Mouse (Mus musculus) spleen, adult 2 months (tissue): ENCODE results near the gene Pip5k1c. TPM values are rescaled to one million over a fixed set of nuclear protein-coding genes. Genes with fewer than 3 reads are reported as not detected.

Experiments
- DNase-seq, 2 experiments: peaks; one replicate each; pipeline versions ENCODE4 v3.0.0 to v3.0.0-alpha.2; 2012 to 2021; ENCODE audit warnings: low spot score in 2 of 2, low read depth in 1 of 2
- H3K27ac ChIP-seq: fragments of 200-500 bp; 2 replicates; pipeline ENCODE4 v1.5.1; 2012; ENCODE audit warnings: low read length, inconsistent platforms; ENCODE audit not compliant: insufficient read depth
- H3K27me3 ChIP-seq: fragments of 200-500 bp; 2 replicates; pipeline ENCODE4 v1.6.1; 2012; ENCODE audit warnings: mild to moderate bottlenecking, moderate library complexity, low read length, inconsistent platforms; ENCODE audit not compliant: control insufficient read depth, insufficient read depth
- H3K36me3 ChIP-seq: fragments of 200-500 bp; 2 replicates; pipeline ENCODE4 v1.6.1; 2012; ENCODE audit warnings: mild to moderate bottlenecking, low read length, inconsistent platforms; ENCODE audit not compliant: control insufficient read depth, insufficient read depth
- H3K4me1 ChIP-seq: fragments of 200-500 bp; 2 replicates; pipeline ENCODE4 v1.6.1; 2011; ENCODE audit warnings: inconsistent platforms; ENCODE audit not compliant: control insufficient read depth, insufficient read depth, insufficient read length
- H3K4me3 ChIP-seq: fragments of 200-500 bp; 2 replicates; pipeline ENCODE4 v1.5.1; 2011; ENCODE audit warnings: mild to moderate bottlenecking, inconsistent platforms; ENCODE audit not compliant: insufficient read depth, insufficient read length; ENCODE audit errors: extremely low read depth
- CTCF ChIP-seq: fragments of 200-500 bp; IDR thresholded peaks from 2 replicates; pipeline ENCODE4 v1.5.1; 2011; ENCODE audit warnings: mild to moderate bottlenecking, inconsistent platforms; ENCODE audit not compliant: insufficient read depth, insufficient read length, insufficient replicate concordance; ENCODE audit errors: extremely low read depth
- POLR2A ChIP-seq: fragments of 200-500 bp; IDR thresholded peaks from 2 replicates; pipeline ENCODE4 v1.6.1; 2011; ENCODE audit warnings: low read depth, low read length, inconsistent platforms
- WGBS: fragments of 180-500 bp; shearing (Covaris S2); methylation state at CpG from one replicate; pipeline ENCODE4 v1.1.7; 2018; 5-methylcytosine and 5-hydroxymethylcytosine counted together
- polyA plus RNA-seq: library from polyadenylated mRNA; depleted of rRNA; stranded (reverse); fragments of >200 nt; gene quantifications from 2 replicates; pipeline ENCODE4 v1.2.3, GENCODE M21; 2012

Gene Pip5k1c
- polyA plus RNA-seq, 1 experiment: 93.2 TPM

- Histone ChIP-seq H3K27me3 (no peaks in the 10 kb centered on the region), H3K36me3 (peaks cover 37% of the 10 kb centered on the region), H3K27ac (peak within 1 kb of the TSS; percentile 86), H3K4me1 (peaks cover 24% of the 10 kb centered on the region), H3K4me3 (peak within 1 kb of the TSS; percentile 50)
- TF ChIP-seq POLR2A (peak; percentile 46; the same call in 1 of the 2 replicates), CTCF (peak; percentile 20; the same call in 1 of the 2 replicates)
- WGBS: 6% methylated on average over 10 of the region's 10 CpGs
- DNase-seq: peak in 1 of 2 experiments; percentile 64
Measured at GRCm38 (mm10) chr10:81328386-81328785, 35.6 kb downstream of the Pip5k1c start, which contains the start of gene Tbxa2r. TSS of gene Tbxa2r (plus strand) at chr10:81328731.

- Histone ChIP-seq H3K4me3 (peak overlapping the region; percentile 50), H3K27me3 (no peaks in the 10 kb centered on the region), H3K27ac (peak overlapping the region; percentile 86), H3K36me3 (peaks cover 28% of the 10 kb centered on the region), H3K4me1 (peaks cover 24% of the 10 kb centered on the region)
- TF ChIP-seq POLR2A (peak; percentile 12), CTCF (no peak)
- DNase-seq: peak in 1 of 2 experiments; percentile 69
- WGBS: 9% methylated on average over 10 of the region's 10 CpGs
Measured at GRCm38 (mm10) chr10:81329194-81329975, 36.6 kb downstream of the Pip5k1c start.

GRCm38 (mm10) chr10:81330007-81330406 lies 37.2 kb downstream of the Pip5k1c start:
- peak overlapping the region; percentile 50; the same call in 1 of the 2 replicates for H3K4me3 ChIP-seq
- H3K36me3 ChIP-seq: peaks cover 23% of the 10 kb centered on the region
- no peaks in the 10 kb centered on the region for H3K27me3 ChIP-seq
- peaks cover 24% of the 10 kb centered on the region for H3K4me1 ChIP-seq
- TF ChIP-seq POLR2A: no peak
- TF ChIP-seq CTCF: no peak
- no peak for DNase-seq
- WGBS: 44% methylated on average over 4 of the region's 4 CpGs
- peak overlapping the region; percentile 86 for H3K27ac ChIP-seq

GRCm38 (mm10) chr10:81332277-81332676 lies 39.5 kb downstream of the Pip5k1c start:
- Histone ChIP-seq H3K36me3 (peaks cover 8% of the 10 kb centered on the region), H3K27me3 (no peaks in the 10 kb centered on the region), H3K4me1 (peaks cover 24% of the 10 kb centered on the region), H3K4me3 (no peak overlapping the region), H3K27ac (no peak overlapping the region)
- DNase-seq: no peak
- 96% methylated on average over 29 of the region's 29 CpGs for WGBS
- no peak for TF ChIP-seq CTCF
- TF ChIP-seq POLR2A: no peak

DNA sequence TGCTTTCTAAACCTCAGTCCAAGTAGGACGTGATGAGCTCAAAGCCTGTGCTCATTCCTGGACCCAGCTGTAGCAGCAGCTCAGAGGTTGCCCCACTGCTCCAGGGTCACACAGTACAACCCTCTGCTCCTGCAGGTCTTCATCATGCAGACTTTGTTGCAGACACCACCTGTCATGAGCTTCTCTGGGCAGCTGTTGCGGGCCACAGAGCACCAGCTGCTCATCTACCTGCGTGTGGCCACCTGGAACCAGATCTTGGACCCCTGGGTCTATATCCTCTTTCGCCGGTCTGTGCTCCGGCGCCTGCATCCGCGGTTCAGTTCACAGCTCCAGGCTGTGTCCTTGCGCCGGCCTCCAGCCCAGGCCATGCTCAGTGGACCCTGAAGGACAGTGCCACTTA lies 41.6 kb downstream of the Pip5k1c start:
- Histone ChIP-seq H3K4me1 (peaks cover 16% of the 10 kb centered on the region), H3K36me3 (peaks cover 8% of the 10 kb centered on the region), H3K4me3 (no peak overlapping the region), H3K27ac (no peak overlapping the region), H3K27me3 (no peaks in the 10 kb centered on the region)
- TF ChIP-seq CTCF: no peak
- no peak for TF ChIP-seq POLR2A
- DNase-seq: no peak
- 85% methylated on average over 11 of the region's 11 CpGs for WGBS

- H3K27ac ChIP-seq: no peak overlapping the region
- no peaks in the 10 kb centered on the region for H3K27me3 ChIP-seq
- 85% methylated on average over 19 of the region's 19 CpGs for WGBS
- no peak for DNase-seq
- peaks cover 8% of the 10 kb centered on the region for H3K36me3 ChIP-seq
- TF ChIP-seq POLR2A (no peak), CTCF (no peak)
- H3K4me1 ChIP-seq: peaks cover 2% of the 10 kb centered on the region
- H3K4me3 ChIP-seq: no peak overlapping the region
Measured at GRCm38 (mm10) chr10:81335393-81336340, 42.9 kb downstream of the Pip5k1c start.
